Mouse (Mus musculus): Measurements from ENCODE around the gene Fam162a. TPM values are rescaled to one million over a fixed set of nuclear protein-coding genes. Genes with fewer than 3 reads are reported as not detected.
"Not testable (repeated sequence)": the region's sequence is repeated elsewhere in the genome, so short reads cannot be mapped to it uniquely, and the experiment has no call there.

Gene Fam162a
- polyA plus RNA-seq, 1 experiment from 2014 or later: 320 TPM

GRCm38 (mm10) chr16:35998852-35999251, 72.5 kb downstream of the Fam162a start:
- ATAC-seq (ENCODE audit: insufficient number of reproducible peaks, insufficient read depth, low FRiP score, low TSS enrichment); H3K4me1 ChIP-seq; H3K4me3 ChIP-seq; H3K9me3 ChIP-seq; H3K27ac ChIP-seq; H3K4me2 ChIP-seq (replicated peaks); H3K27me3 ChIP-seq; H3K36me3 ChIP-seq; H3K9ac ChIP-seq: not testable (repeated sequence)
- 95% methylated on average over 4 of the region's 4 CpGs for WGBS

Other genes with a start within 250 kb of the Fam162a start
- 0.50 and 0.87 TPM in 2 replicates for gene Parp14, start 200.1 kb downstream of the Fam162a start, polyA plus RNA-seq (2016; fragmentation: Nextera tagmentation; extraction: Ambion mirVana)
- gene Parp9, start 133.1 kb downstream of the Fam162a start, polyA plus RNA-seq (2016; fragmentation: Nextera tagmentation; extraction: Ambion mirVana): 3.2 and 4.1 TPM in 2 replicates
- 2.2 and 3.0 TPM in 2 replicates for gene Dtx3l, start 132.4 kb downstream of the Fam162a start, polyA plus RNA-seq (2016; fragmentation: Nextera tagmentation; extraction: Ambion mirVana)
- 53.6 and 55.5 TPM in 2 replicates for gene Kpna1, start 92.8 kb downstream of the Fam162a start, polyA plus RNA-seq (2016; fragmentation: Nextera tagmentation; extraction: Ambion mirVana)
- gene Wdr5b, start 30.4 kb downstream of the Fam162a start, polyA plus RNA-seq (2016; fragmentation: Nextera tagmentation; extraction: Ambion mirVana): 14.1 and 14.2 TPM in 2 replicates
- 86.1 and 88.3 TPM in 2 replicates for gene Ccdc58, start 91 bp upstream of the Fam162a start, polyA plus RNA-seq (2016; fragmentation: Nextera tagmentation; extraction: Ambion mirVana)
- 0.10 TPM in 1 of 2 replicates, not detected in the other for gene Csta1, start 59.6 kb upstream of the Fam162a start, polyA plus RNA-seq (2016; fragmentation: Nextera tagmentation; extraction: Ambion mirVana)
- gene Stfa2l1, start 85.2 kb upstream of the Fam162a start, polyA plus RNA-seq (2016; fragmentation: Nextera tagmentation; extraction: Ambion mirVana): 1.9 TPM in 1 of 2 replicates, not detected in the other
- 2.9 TPM in 1 of 2 replicates, not detected in the other for gene Gm5483, start 112.6 kb upstream of the Fam162a start, polyA plus RNA-seq (2016; fragmentation: Nextera tagmentation; extraction: Ambion mirVana)
- not detected in 2 replicates for gene Gm5416, start 138.8 kb upstream of the Fam162a start, polyA plus RNA-seq (2016; fragmentation: Nextera tagmentation; extraction: Ambion mirVana)
- gene 2010005H15Rik, start 149.9 kb upstream of the Fam162a start, polyA plus RNA-seq (2016; fragmentation: Nextera tagmentation; extraction: Ambion mirVana): 0.99 TPM in 1 of 2 replicates, not detected in the other
- gene Stfa1, start 205.4 kb upstream of the Fam162a start, polyA plus RNA-seq (2016; fragmentation: Nextera tagmentation; extraction: Ambion mirVana): 5.2 and 5.5 TPM in 2 replicates